Mouse (Mus musculus) megakaryocyte, embryonic 14.5 days (primary cell): Measurements from ENCODE around the gene Serp1.

Experiments used
- FLI1 ChIP-seq: IDR thresholded peaks from 2 replicates; pipeline ENCODE4 v1.6.1; 2012; ENCODE audit warnings: low read length, inconsistent platforms, mixed read lengths
- GATA1 ChIP-seq: IDR thresholded peaks from 3 replicates; pipeline ENCODE4 v1.6.1; 2012; ENCODE audit warnings: mixed read lengths, low read length, inconsistent platforms, borderline replicate concordance

GRCm38 (mm10) chr3:58570821-58571220 lies 45.1 kb upstream of the Serp1 start:
- no peak for TF ChIP-seq GATA1
- TF ChIP-seq FLI1 = no peak
